Mouse (Mus musculus): ENCODE data around the gene Nhlrc2.
"Not testable (repeated sequence)": the region's sequence is repeated elsewhere in the genome, so short reads cannot be mapped to it uniquely, and the experiment has no call there.

Nhlrc2 gene

GRCm38 (mm10) chr19:56548230-56549032, at the start of gene Nhlrc2:
Gene Nhlrc2 (plus strand): TSS chr19:56548261.
- DNase-seq, result peak; percentile 91

- not testable (repeated sequence) for DNase-seq
Observed at GRCm38 (mm10) chr19:56503069-56503468, 45.0 kb upstream of the Nhlrc2 start.

GRCm38 (mm10) chr19:56503525-56503924, 44.5 kb upstream of the Nhlrc2 start:
- DNase-seq, result not testable (repeated sequence)

- DNase-seq, result not testable (repeated sequence)
Observed at GRCm38 (mm10) chr19:56511207-56511606, 36.9 kb upstream of the Nhlrc2 start.

- not testable (repeated sequence) for DNase-seq
Observed at GRCm38 (mm10) chr19:56513527-56513926, 34.5 kb upstream of the Nhlrc2 start.

- not testable (repeated sequence) for DNase-seq
Observed at GRCm38 (mm10) chr19:56519408-56519807, 28.7 kb upstream of the Nhlrc2 start.

- not testable (repeated sequence) for DNase-seq
Observed at GRCm38 (mm10) chr19:56530529-56530928, 17.5 kb upstream of the Nhlrc2 start.

GRCm38 (mm10) chr19:56531251-56531650, 16.8 kb upstream of the Nhlrc2 start:
- DNase-seq, result no peak

GRCm38 (mm10) chr19:56533291-56534071, 14.6 kb upstream of the Nhlrc2 start:
- DNase-seq, result no peak

- DNase-seq, result no peak
Observed at GRCm38 (mm10) chr19:56534337-56534736, 13.7 kb upstream of the Nhlrc2 start.

- DNase-seq, result no peak
Observed at GRCm38 (mm10) chr19:56535064-56535463, 13.0 kb upstream of the Nhlrc2 start.

GRCm38 (mm10) chr19:56535765-56536164, 12.3 kb upstream of the Nhlrc2 start:
- no peak for DNase-seq

GRCm38 (mm10) chr19:56543320-56543719, 4.7 kb upstream of the Nhlrc2 start:
- DNase-seq, result no peak

- DNase-seq, result no peak
Observed at GRCm38 (mm10) chr19:56544681-56545388, 3.2 kb upstream of the Nhlrc2 start.

GRCm38 (mm10) chr19:56546031-56546430, 2.0 kb upstream of the Nhlrc2 start:
- no peak for DNase-seq

- peak; percentile 64 for DNase-seq
Observed at GRCm38 (mm10) chr19:56547456-56548229, 418 bp upstream of the Nhlrc2 start, which contains the start of gene Dclre1a. Gene Dclre1a (minus strand): TSS chr19:56548222.

- DNase-seq, result peak; percentile 39
Observed at GRCm38 (mm10) chr19:56549033-56549680, 1.1 kb downstream of the Nhlrc2 start.

- no peak for DNase-seq
Observed at GRCm38 (mm10) chr19:56553177-56553576, 5.1 kb downstream of the Nhlrc2 start.

- DNase-seq, result no peak
Observed at GRCm38 (mm10) chr19:56555972-56556371, 7.9 kb downstream of the Nhlrc2 start.

- DNase-seq, result no peak
Observed at GRCm38 (mm10) chr19:56562433-56563138, 14.5 kb downstream of the Nhlrc2 start.

GRCm38 (mm10) chr19:56563469-56563868, 15.4 kb downstream of the Nhlrc2 start:
- no peak for DNase-seq
